Mouse (Mus musculus) liver, postnatal 0 days (tissue): Measurements from ENCODE around the gene Dpf1.

Experiments
- CTCF ChIP-seq: sonication (generic); IDR thresholded peaks from 2 replicates; pipeline ENCODE4 v1.5.1; 2016; ENCODE audit warnings: antibody characterized with exemption, low read depth
- EP300 ChIP-seq: IDR thresholded peaks from 2 replicates; pipeline ENCODE4 v1.6.1; 2016; ENCODE audit warnings: antibody characterized with exemption, low read depth, mild to moderate bottlenecking

DNA sequence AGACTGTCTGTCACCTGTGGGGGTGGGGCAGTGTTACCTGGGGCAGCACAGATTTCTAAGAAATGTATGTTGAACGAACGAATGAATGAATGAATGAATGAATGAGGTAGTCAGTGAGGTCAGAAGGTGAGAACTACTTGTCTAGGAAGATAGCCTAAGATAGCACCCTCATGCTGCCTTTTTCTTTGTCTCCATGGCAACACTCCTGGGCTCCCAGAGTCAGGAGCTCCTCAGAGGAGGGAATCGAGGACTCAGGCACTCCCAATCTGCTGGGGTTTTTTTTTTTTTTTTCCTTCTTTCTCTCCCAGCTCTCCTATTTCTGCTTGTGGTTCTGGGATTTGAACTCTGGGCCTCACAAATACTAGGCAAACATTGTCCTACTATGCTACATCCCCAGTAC lies 42.5 kb downstream of the Dpf1 start:
- no peak for TF ChIP-seq CTCF
- TF ChIP-seq EP300 = no peak
